Mouse (Mus musculus) liver, embryonic 14.5 days (tissue): ENCODE data around the gene Mtus2.

Experiments
- CTCF ChIP-seq: IDR thresholded peaks from 2 replicates; pipeline ENCODE4 v1.5.1; 2016; ENCODE audit warnings: antibody characterized with exemption, low read depth, control low read depth
- EP300 ChIP-seq: IDR thresholded peaks from 2 replicates; pipeline ENCODE4 v1.6.1; 2016; ENCODE audit warnings: antibody characterized with exemption, low read depth

- TF ChIP-seq CTCF: no peak
- TF ChIP-seq EP300: no peak
Observed at GRCm38 (mm10) chr5:148094640-148095039, 137.5 kb downstream of the Mtus2 start.
